Mouse (Mus musculus) C2C12 (cell line): ENCODE data around the gene Scd4. TPM values are rescaled to one million over a fixed set of nuclear protein-coding genes. Genes with fewer than 3 reads are reported as not detected.
A peak's percentile ranks its signal among the peaks of the same experiment; 100 is the strongest.
"Not testable (repeated sequence)": the region's sequence is repeated elsewhere in the genome, so short reads cannot be mapped to it uniquely, and the experiment has no call there.

Experiments used
- H3K27me3 ChIP-seq: one replicate; pipeline ENCODE4 v1.6.1; 2011; ENCODE audit not compliant: control insufficient read depth, insufficient read depth, insufficient read length
- H3K36me3 ChIP-seq: one replicate; pipeline ENCODE4 v1.6.1; 2011; ENCODE audit not compliant: control insufficient read depth, insufficient read depth
- H3K4me3 ChIP-seq: one replicate; pipeline ENCODE4 v1.5.1; 2011; ENCODE audit warnings: mild to moderate bottlenecking, control low read depth; ENCODE audit not compliant: poor library complexity, insufficient read depth, severe bottlenecking
- H3K79me2 ChIP-seq: one replicate; pipeline ENCODE4 v1.6.1; 2011; ENCODE audit not compliant: control insufficient read depth, insufficient read depth
- H3K79me3 ChIP-seq: one replicate; pipeline ENCODE4 v1.6.1; 2011; ENCODE audit warnings: low read depth, control low read depth
- H3ac ChIP-seq: one replicate; pipeline ENCODE3; 2011; ENCODE audit warnings: low read depth; ENCODE audit not compliant: control insufficient read depth, insufficient read length
- CEBPB ChIP-seq: IDR thresholded peaks from one replicate; pipeline ENCODE4 v1.6.1; 2011; ENCODE audit warnings: low read depth, mild to moderate bottlenecking, control low read depth, moderate library complexity
- CTCF ChIP-seq: IDR thresholded peaks from one replicate; pipeline ENCODE4 v1.5.1; 2011; ENCODE audit not compliant: control insufficient read depth, insufficient read depth, insufficient read length
- FOSL1 ChIP-seq: IDR thresholded peaks from one replicate; pipeline ENCODE4 v1.8.0; 2011; ENCODE audit warnings: mild to moderate bottlenecking, low read length; ENCODE audit not compliant: poor library complexity, insufficient read depth, severe bottlenecking
- MAX ChIP-seq: IDR thresholded peaks from one replicate; pipeline ENCODE4 v1.6.1; 2011; ENCODE audit warnings: mild to moderate bottlenecking, control low read depth
- MYOD1 ChIP-seq: IDR thresholded peaks from one replicate; pipeline ENCODE4 v1.6.1; 2011; ENCODE audit warnings: low read depth; ENCODE audit not compliant: control insufficient read depth, insufficient read length
- USF1 ChIP-seq: IDR thresholded peaks from one replicate; pipeline ENCODE4 v1.6.1; 2011; ENCODE audit warnings: low read depth, mild to moderate bottlenecking, control low read depth, moderate library complexity
- polyA plus RNA-seq: library from polyadenylated mRNA; unstranded; fragments of >200 nt; fragmentation: generic; extraction: Trizol; gene quantifications from one replicate; pipeline ENCODE4 v1.2.1, GENCODE M21; 2012; ENCODE audit warnings: missing spikeins

Scd4 gene
- polyA plus RNA-seq, 1 experiment, result 0.05 TPM

DNA sequence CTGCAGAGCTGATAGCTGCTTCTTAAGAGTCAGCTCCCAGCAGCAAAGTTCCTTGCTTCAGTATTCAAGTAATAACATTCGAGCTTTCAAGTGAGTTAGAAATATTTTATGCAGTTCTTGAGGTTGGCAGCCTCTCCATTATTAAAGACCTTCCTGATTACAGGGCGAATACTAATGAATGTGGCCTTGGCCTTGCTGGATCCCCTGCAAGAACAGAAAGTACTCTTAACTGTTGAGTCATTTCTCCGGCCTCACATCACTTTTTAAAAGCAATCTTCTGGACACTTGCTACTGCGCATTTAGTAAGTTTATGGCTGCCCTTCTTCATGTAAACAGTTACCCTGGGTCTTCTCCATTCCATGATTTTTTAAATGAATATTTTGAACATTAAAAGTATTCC, 11.7 kb upstream of the Scd4 start:
- H3K4me3 ChIP-seq, result no peak overlapping the region
- H3ac ChIP-seq, result no peak overlapping the region
- TF ChIP-seq CEBPB, result no peak
- H3K79me3 ChIP-seq, result no peaks in the 10 kb centered on the region
- H3K79me2 ChIP-seq, result no peaks in the 10 kb centered on the region
- H3K36me3 ChIP-seq, result no peaks in the 10 kb centered on the region
- no peaks in the 10 kb centered on the region for H3K27me3 ChIP-seq

DNA sequence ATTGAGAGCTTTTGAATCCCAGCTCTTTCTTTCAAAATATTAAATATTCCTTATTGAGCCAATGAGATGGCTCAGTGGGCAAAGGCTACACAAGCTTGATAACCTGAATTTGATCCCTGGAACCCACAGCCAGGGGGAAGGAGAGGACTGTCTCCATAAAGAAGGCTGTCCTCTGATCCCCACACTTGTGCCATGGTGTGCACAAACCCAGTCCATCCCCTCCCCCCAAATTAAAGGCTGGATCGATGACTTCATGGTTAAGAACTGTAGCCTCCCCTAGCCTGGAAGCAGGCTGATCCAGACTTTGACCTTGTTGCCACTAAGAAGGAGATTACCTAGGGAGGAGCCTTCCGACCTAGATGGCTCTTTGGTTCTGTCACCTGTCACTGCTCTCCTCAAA, 11.3 kb upstream of the Scd4 start:
- Histone ChIP-seq H3K27me3 (no peaks in the 10 kb centered on the region), H3K79me2 (no peaks in the 10 kb centered on the region), H3K36me3 (no peaks in the 10 kb centered on the region), H3K4me3 (no peak overlapping the region), H3ac (no peak overlapping the region), H3K79me3 (no peaks in the 10 kb centered on the region)
- no peak for TF ChIP-seq MAX
- TF ChIP-seq FOSL1, result no peak

DNA sequence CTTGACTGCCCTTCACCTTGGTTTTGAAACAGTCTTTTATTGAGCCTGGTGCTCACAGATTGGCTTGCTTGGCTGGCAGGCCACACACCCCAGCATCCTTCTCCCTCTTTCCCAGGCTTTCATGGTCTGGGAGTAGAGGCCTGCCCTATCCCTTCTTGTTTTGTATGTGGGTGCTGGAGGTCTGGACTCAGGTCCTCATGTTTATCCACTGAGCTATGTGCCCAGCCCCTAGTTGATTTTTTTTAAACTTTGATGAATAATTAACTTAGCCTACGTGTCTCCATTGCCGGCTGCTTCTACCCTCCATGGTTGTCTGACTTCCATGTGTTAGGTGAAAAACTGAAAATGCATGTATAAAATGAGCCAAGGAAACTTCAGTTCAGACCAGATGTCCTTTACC, 3.3 kb upstream of the Scd4 start:
- Histone ChIP-seq H3ac (no peak overlapping the region), H3K27me3 (no peaks in the 10 kb centered on the region), H3K79me3 (no peaks in the 10 kb centered on the region), H3K36me3 (no peaks in the 10 kb centered on the region), H3K4me3 (no peak overlapping the region), H3K79me2 (no peaks in the 10 kb centered on the region)
- TF ChIP-seq MYOD1 (no peak), USF1 (no peak), CEBPB (no peak), MAX (no peak)

DNA sequence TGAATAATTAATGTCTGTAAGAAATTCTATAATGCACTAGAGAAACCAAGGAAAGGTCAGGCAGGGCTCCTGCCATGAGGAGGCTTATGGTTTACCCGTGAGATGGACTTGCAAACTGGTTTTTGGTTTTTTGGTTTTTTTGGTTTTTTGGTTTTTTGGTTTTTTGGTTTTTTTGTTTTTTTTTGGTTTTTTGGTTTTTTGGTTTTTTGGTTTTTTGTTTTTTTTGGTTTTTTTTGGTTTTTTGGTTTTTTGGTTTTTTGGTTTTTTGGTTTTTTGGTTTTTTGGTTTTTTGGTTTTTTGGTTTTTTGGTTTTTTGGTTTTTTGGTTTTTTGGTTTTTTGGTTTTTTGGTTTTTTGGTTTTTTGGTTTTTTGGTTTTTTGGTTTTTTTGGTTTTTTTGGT, 1.8 kb upstream of the Scd4 start:
- H3ac ChIP-seq, H3K79me2 ChIP-seq, H3K27me3 ChIP-seq, H3K79me3 ChIP-seq, H3K4me3 ChIP-seq, H3K36me3 ChIP-seq: not testable (repeated sequence)

DNA sequence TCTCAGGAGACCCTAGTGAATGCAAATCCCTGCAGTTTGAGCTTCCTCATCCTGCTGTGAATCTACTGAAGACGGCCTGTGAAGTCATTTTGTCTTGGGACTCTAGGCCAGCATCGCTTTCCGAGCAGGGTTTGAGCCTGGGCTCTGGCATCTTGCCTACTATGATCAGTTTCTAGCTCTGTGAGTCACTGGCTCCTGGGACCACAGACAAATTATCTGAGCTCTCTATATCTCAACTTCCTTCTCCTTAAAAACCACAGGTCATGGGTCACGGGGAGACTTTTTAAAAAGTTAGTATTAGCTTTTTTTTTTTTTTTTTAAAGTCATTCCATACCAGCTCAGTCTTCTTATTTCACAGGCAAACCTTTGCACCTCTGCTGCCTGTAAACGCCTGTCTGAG, 981 bp upstream of the Scd4 start:
- no peak overlapping the region for H3ac ChIP-seq
- H3K79me3 ChIP-seq, result no peaks in the 10 kb centered on the region
- H3K36me3 ChIP-seq, result no peaks in the 10 kb centered on the region
- H3K79me2 ChIP-seq, result no peaks in the 10 kb centered on the region
- no peak overlapping the region for H3K4me3 ChIP-seq
- peak; percentile 75 for TF ChIP-seq USF1
- TF ChIP-seq CTCF, result no peak
- TF ChIP-seq CEBPB, result no peak
- no peaks in the 10 kb centered on the region for H3K27me3 ChIP-seq

DNA sequence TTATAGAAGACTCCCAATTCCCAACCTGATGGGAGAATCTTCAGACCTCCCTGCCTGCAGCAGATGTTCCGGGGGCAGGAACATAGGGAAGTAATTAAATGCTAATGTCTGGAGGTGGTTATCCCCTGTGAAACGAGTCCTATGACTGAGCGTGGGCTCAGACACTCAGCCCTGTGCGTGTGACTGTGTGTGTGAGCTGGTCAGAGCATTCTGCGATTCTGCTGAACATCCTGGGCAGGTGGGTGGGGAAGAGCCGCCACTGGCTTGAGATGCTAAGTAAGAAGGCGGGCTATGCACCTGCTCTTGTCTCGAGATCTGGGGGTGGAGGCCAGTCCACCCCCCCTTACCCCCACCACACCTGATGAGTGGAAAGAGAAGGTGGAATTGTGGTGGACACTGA, 566 bp upstream of the Scd4 start:
- H3K79me3 ChIP-seq, result no peaks in the 10 kb centered on the region
- no peak overlapping the region for H3ac ChIP-seq
- no peaks in the 10 kb centered on the region for H3K36me3 ChIP-seq
- no peak overlapping the region for H3K4me3 ChIP-seq
- no peaks in the 10 kb centered on the region for H3K79me2 ChIP-seq
- TF ChIP-seq MYOD1 (peak; percentile 43), CTCF (no peak)
- H3K27me3 ChIP-seq, result no peaks in the 10 kb centered on the region

DNA sequence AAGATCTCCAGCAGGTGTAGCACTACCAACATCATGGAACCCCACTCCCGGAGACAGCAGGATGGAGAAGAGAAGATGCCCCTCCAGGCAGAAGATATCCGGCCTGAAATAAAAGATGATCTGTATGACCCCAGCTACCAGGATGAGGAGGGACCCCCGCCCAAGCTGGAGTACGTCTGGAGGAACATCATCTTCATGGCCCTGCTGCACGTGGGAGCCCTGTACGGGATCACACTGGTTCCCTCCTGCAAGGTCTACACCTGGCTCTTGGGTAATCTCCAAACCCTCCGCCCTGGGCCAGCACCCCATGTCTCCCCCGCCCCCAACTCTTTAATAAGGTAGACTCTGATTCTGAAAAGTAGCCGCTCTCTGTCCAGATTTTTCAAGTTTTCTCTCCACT, 1.1 kb downstream of the Scd4 start:
- H3K79me3 ChIP-seq, result no peaks in the 10 kb centered on the region
- H3K4me3 ChIP-seq, result no peak overlapping the region
- H3ac ChIP-seq, result no peak overlapping the region
- no peaks in the 10 kb centered on the region for H3K36me3 ChIP-seq
- no peaks in the 10 kb centered on the region for H3K79me2 ChIP-seq
- no peak for TF ChIP-seq CTCF
- no peak for TF ChIP-seq CEBPB
- H3K27me3 ChIP-seq, result no peaks in the 10 kb centered on the region
